Mouse (Mus musculus) thymus, adult 2 months (tissue): ENCODE data around the gene Akr1c14.

Experiments
- CTCF ChIP-seq: fragments of 200-500 bp; IDR thresholded peaks from 2 replicates; pipeline ENCODE4 v1.5.1; 2012; ENCODE audit warnings: mild to moderate bottlenecking, control low read depth, low read length, moderate library complexity, borderline replicate concordance; ENCODE audit not compliant: control insufficient read depth, poor library complexity, insufficient read depth; ENCODE audit errors: extremely low read depth
- POLR2A ChIP-seq: fragments of 200-500 bp; IDR thresholded peaks from 2 replicates; pipeline ENCODE4 v1.6.1; 2012; ENCODE audit warnings: mild to moderate bottlenecking, low read length, control low read depth, moderate library complexity; ENCODE audit not compliant: control insufficient read depth, poor library complexity, insufficient read depth; ENCODE audit errors: extremely low read depth

DNA sequence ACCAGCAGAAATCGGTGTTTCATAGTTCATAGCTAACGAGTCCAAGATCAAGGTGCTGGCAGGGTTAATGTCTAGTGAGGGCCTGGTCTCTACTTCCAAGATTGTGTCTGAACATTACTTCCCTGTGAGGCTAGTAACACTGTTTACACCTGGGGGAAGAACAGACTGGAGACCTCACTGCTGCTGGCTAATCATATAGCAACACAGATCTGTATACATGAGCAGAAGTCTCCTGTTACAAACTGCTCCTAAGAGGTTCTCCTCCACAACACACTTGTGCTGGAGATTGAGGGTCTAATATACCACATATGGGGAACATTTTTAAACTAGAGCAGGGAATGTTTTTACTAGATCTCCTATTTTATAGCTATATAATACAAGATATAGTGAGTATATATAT is 18.9 kb upstream of the Akr1c14 start:
- TF ChIP-seq POLR2A (no peak), CTCF (no peak)
